Mouse (Mus musculus): Measurements from ENCODE around the gene Gtf2i.
A peak's percentile ranks its signal among the peaks of the same experiment; 100 is the strongest.

Gtf2i gene

GRCm38 (mm10) chr5:134322355-134322754 is 7.8 kb upstream of the Gtf2i start:
- no peak for DNase-seq (ENCODE audit: low spot score)

GRCm38 (mm10) chr5:134321699-134322098 is 7.1 kb upstream of the Gtf2i start:
- DNase-seq (ENCODE audit: low spot score) = no peak

GRCm38 (mm10) chr5:134318903-134319302 is 4.3 kb upstream of the Gtf2i start:
- no peak for DNase-seq (ENCODE audit: low spot score)

GRCm38 (mm10) chr5:134316721-134317120 is 2.2 kb upstream of the Gtf2i start:
- DNase-seq (ENCODE audit: low spot score) = peak; percentile 64

DNA sequence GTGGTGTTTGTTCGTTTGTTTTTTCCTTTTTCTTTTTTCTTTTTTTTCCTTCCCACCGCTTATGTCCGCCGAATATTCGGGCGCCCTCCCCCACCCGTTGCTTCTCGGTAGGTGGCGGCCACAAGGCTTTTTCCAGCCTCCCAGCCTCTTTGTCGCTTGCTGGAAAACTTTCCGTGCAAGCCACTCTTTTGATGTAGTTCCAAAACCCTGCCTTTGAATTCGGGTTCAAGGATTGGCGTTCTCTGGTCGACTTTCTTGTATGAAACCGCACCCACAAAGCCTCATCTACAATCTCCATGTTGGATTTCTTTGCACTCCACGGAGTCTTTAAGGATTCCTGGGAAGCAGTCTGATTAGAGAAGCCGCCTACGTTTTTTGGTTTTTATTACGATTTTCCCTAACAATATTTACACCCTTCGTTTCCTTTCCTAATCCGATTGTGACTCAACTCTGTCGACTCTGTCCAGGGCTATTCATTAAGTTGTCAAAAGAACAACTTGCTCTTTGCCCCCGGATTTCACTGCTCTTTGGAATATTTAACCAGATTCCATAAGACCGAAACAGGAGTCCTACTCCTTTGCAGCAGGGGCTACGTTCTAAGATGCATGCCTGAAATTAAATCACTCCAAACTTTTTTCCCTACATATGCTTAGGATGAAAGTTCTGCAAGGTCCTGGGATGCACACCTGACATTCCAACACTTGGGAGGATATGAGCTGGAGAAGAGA is 1.2 kb upstream of the Gtf2i start:
- DNase-seq (ENCODE audit: low spot score) = peak; percentile 83

GRCm38 (mm10) chr5:134314068-134314674 is 389 bp downstream of the Gtf2i start:
- peak; percentile 74 for DNase-seq (ENCODE audit: low spot score)

DNA sequence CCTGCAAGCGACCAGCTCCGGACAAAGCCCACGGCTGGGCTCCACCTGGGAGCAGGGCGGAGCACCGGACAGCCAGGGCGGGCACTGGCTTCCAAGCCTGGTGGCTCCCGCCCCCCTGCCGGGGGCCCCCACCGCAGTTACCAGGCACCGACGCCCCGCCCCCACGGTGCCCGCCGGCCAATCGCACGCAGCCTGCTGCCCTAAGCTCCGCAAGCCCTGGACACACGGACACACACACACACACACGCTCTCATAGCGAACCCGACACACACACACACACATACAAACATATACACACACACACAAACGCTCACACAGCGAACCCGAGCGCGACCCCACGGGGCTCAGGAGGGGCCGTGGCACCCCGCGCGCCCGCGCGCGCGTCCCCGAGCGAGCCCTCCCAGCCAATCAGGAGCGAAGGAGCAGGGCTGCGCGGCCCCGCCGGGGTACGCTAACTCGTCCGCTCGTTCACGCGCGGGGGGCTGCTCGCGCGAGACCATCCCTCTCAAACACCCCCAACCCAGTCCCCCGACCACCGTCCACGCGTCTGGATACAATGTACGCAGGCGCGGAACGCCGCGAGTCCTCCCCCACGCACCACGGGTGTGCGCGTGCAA is 1.0 kb downstream of the Gtf2i start:
- DNase-seq (ENCODE audit: low spot score) = peak; percentile 97

GRCm38 (mm10) chr5:134312691-134313450 is 1.7 kb downstream of the Gtf2i start:
- DNase-seq (ENCODE audit: low spot score) = no peak

GRCm38 (mm10) chr5:134311894-134312411 is 2.6 kb downstream of the Gtf2i start:
- no peak for DNase-seq (ENCODE audit: low spot score)

DNA sequence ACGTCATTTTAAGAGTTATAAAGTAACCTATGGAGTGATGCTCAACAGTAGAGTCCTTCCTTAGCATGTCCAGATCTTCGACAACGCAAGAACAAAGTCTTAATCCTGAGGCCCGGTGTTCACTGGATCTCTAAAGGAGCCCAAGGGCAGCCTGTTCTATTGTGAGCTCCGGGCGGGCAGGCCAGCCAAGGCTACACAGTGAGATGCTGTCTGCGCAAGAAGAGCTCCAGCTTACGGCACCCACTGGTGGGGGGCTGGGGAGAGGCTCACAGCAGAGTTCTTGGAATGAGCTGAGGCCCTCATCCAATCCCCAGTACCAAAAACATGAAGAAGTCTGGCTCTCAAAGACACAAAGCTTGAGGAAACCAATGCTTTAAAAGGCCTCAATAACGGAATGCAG is 4.4 kb downstream of the Gtf2i start:
- no peak for DNase-seq (ENCODE audit: low spot score)

- DNase-seq (ENCODE audit: low spot score) = no peak
Measured at GRCm38 (mm10) chr5:134309345-134309744, 5.2 kb downstream of the Gtf2i start.

GRCm38 (mm10) chr5:134304639-134305038 is 9.9 kb downstream of the Gtf2i start:
- no peak for DNase-seq (ENCODE audit: low spot score)

GRCm38 (mm10) chr5:134295277-134296050 is 19.1 kb downstream of the Gtf2i start:
- no peak for DNase-seq (ENCODE audit: low spot score)

- DNase-seq (ENCODE audit: low spot score) = no peak
Measured at GRCm38 (mm10) chr5:134294606-134295005, 20.0 kb downstream of the Gtf2i start.

GRCm38 (mm10) chr5:134291096-134291495 is 23.5 kb downstream of the Gtf2i start:
- no peak for DNase-seq (ENCODE audit: low spot score)

- no peak for DNase-seq (ENCODE audit: low spot score)
Measured at GRCm38 (mm10) chr5:134289935-134290560, 24.5 kb downstream of the Gtf2i start.

DNA sequence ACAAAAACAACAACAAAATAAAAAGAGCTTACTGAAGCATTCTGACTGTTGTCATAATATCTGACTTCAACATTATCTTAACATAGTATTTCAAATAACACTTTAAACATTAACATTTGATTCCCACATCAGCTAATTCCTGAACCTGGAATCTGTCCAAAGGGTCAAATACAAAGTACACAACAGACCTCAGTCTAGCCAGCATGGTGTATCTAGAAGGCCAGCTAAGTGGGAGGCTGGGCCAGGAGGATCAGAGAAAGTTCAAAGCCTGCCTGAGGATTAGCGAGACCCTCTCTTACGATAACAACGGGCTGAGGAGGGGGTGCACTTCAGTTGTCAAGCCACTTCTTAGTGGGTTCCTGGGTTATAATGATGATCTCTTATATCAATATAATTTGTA is 26.5 kb downstream of the Gtf2i start:
- DNase-seq (ENCODE audit: low spot score) = no peak

DNA sequence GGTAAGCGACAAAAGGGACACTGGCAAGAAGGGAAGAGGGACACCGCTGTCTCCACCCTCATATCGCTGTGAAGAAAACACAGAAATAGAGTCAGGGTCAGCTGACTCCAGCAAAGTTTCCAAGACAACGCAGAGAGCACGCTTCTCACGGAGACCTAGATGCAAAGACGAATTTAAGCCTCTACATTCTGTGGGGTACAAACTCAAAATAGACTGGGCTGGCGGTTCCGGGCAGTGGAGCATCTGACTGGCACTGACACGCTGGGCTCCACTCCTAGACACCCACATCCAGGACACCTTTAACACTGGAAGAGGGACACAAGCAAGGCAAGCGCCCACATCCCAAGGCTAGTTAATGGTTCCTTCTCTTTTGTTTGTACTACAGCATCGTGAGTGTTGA is 29.6 kb downstream of the Gtf2i start:
- no peak for DNase-seq (ENCODE audit: low spot score)

DNA sequence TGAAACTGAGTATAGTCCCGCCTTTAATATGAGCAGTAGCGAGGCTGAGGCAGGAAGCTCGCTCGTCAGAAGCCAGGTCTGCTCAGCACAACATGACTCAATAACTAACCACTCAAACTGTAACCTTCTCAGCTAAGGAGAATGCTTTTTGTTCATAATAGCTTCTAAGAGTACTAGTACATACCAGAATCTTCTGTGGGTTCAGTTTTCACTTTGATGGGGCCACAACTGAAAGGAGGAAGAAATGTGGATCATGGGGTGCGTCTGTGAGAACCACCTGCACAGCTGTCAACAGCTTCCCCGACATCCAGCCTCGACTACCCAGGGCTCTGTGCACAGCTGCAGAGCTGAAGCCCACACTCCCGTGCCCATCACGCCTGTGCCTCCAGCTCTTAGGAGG is 32.0 kb downstream of the Gtf2i start:
- no peak for DNase-seq (ENCODE audit: low spot score)

GRCm38 (mm10) chr5:134282076-134282475 is 32.5 kb downstream of the Gtf2i start:
- no peak for DNase-seq (ENCODE audit: low spot score)

DNA sequence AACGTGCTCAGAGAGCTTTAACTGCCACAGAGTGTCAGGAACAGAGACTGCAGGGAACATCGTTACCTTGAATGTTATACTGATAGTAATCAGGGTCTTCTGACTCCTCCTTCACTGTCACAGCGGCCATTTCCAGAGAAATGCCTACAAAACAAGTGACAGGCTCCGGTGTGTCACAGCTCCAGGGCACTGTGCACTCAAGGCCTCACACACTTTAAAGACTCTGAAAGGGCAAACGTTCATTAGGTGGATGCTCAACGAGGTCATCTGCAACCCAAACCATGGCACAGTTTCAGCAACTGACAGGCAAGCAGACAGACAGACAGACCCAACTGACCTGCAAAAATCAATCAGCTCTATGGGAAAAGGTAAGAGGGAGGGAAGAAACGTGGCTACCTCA is 35.2 kb downstream of the Gtf2i start:
- no peak for DNase-seq (ENCODE audit: low spot score)
